Mouse (Mus musculus) CH12.LX (cell line): ENCODE results near the gene Engase. TPM values are rescaled to one million over a fixed set of nuclear protein-coding genes. Genes with fewer than 3 reads are reported as not detected.
A peak's percentile ranks its signal among the peaks of the same experiment; 100 is the strongest.

Experiments
- DNase-seq: peaks from one replicate; pipeline ENCODE4 v3.0.0-alpha.2; 2013; ENCODE audit errors: extremely low read depth
- H3K27ac ChIP-seq: 2 replicates; pipeline ENCODE4 v1.5.1; 2012; ENCODE audit warnings: low read depth, mild to moderate bottlenecking, control low read depth, moderate library complexity; ENCODE audit not compliant: insufficient read depth
- H3K27me3 ChIP-seq: replicated peaks from 2 replicates; pipeline ENCODE3; 2012; ENCODE audit warnings: inconsistent platforms
- H3K36me3 ChIP-seq, 2 experiments: replicated peaks in 1 of 2; 2 replicates each; pipeline versions ENCODE3 to v1.6.1; 2012; ENCODE audit warnings: inconsistent platforms in 1 of 2, low read length in 1 of 2, mild to moderate bottlenecking in 1 of 2, mixed read lengths in 1 of 2, moderate library complexity in 1 of 2; ENCODE audit not compliant: control insufficient read depth in 1 of 2, insufficient read depth in 1 of 2
- H3K4me1 ChIP-seq, 2 experiments: 2 replicates each; pipeline ENCODE4 v1.6.1; 2012; ENCODE audit warnings: inconsistent platforms in 1 of 2, moderate library complexity in 1 of 2; ENCODE audit not compliant: insufficient read depth in 2 of 2, control insufficient read depth in 1 of 2
- H3K4me2 ChIP-seq: 2 replicates; pipeline ENCODE4 v1.6.1; 2012; ENCODE audit warnings: low read depth, mild to moderate bottlenecking, control low read depth; ENCODE audit not compliant: poor library complexity, insufficient read depth, severe bottlenecking
- H3K4me3 ChIP-seq, 3 experiments: fragments of 150-350 bp in 1 of 3; sonication (generic) in 1 of 3; replicated peaks in 1 of 3; 2 replicates each; pipeline versions ENCODE3 to v1.5.1; 2011 to 2012; ENCODE audit warnings: low read depth in 2 of 3, low read length in 2 of 3, mild to moderate bottlenecking in 2 of 3, moderate library complexity in 2 of 3, control low read depth in 1 of 3, improper control_type of control experiment in 1 of 3, inconsistent platforms in 1 of 3, mixed read lengths in 1 of 3; ENCODE audit not compliant: poor library complexity in 1 of 3
- H3K79me2 ChIP-seq: replicated peaks from 2 replicates; pipeline ENCODE4 v1.6.1; 2012; ENCODE audit warnings: mild to moderate bottlenecking, moderate library complexity; ENCODE audit not compliant: control insufficient read depth, poor library complexity, insufficient read depth, severe bottlenecking; ENCODE audit errors: extremely low read depth
- H3K9ac ChIP-seq: 2 replicates; pipeline ENCODE4 v1.6.1; 2012; ENCODE audit warnings: low read depth, mild to moderate bottlenecking, control low read depth, moderate library complexity; ENCODE audit not compliant: insufficient read depth
- H3K9me3 ChIP-seq: replicated peaks from 2 replicates; pipeline ENCODE3; 2012; ENCODE audit warnings: low read length, inconsistent platforms, mixed read lengths
- BHLHE40 ChIP-seq: IDR thresholded peaks from 2 replicates; pipeline ENCODE4 v1.6.1; 2011; ENCODE audit warnings: mild to moderate bottlenecking, low read depth, low read length, improper control_type of control experiment
- CHD1 ChIP-seq: IDR thresholded peaks from 2 replicates; pipeline ENCODE4 v1.6.1; 2012; ENCODE audit warnings: low read depth, low read length, improper control_type of control experiment, inconsistent platforms
- CTCF ChIP-seq, 2 experiments: IDR thresholded peaks in 1 of 2; conservative IDR thresholded peaks in 1 of 2; 2 replicates each; pipeline ENCODE4 v1.5.1; 2011 to 2012; ENCODE audit warnings: low read depth in 2 of 2, low read length in 2 of 2, improper control_type of control experiment in 1 of 2, inconsistent platforms in 1 of 2, mild to moderate bottlenecking in 1 of 2, moderate library complexity in 1 of 2
- GABPA ChIP-seq: IDR thresholded peaks from 2 replicates; pipeline ENCODE4 v1.6.1; 2012; ENCODE audit warnings: low read depth, low read length, improper control_type of control experiment, inconsistent platforms; ENCODE audit not compliant: insufficient replicate concordance
- HCFC1 ChIP-seq: IDR thresholded peaks from 2 replicates; pipeline ENCODE4 v1.6.1; 2012; ENCODE audit warnings: low read depth, mild to moderate bottlenecking, inconsistent platforms, low read length, improper control_type of control experiment
- IRF4 ChIP-seq: IDR thresholded peaks from 2 replicates; pipeline ENCODE4 v1.6.1; 2014; ENCODE audit warnings: low read depth, mild to moderate bottlenecking, inconsistent platforms, low read length, improper control_type of control experiment
- JUN ChIP-seq: IDR thresholded peaks from 2 replicates; pipeline ENCODE4 v1.6.1; 2011; ENCODE audit warnings: low read depth, mild to moderate bottlenecking, low read length, improper control_type of control experiment, moderate library complexity; ENCODE audit not compliant: insufficient read depth
- KAT2A ChIP-seq: IDR thresholded peaks from 2 replicates; pipeline ENCODE4 v1.6.1; 2012; ENCODE audit warnings: low read length, improper control_type of control experiment, inconsistent platforms; ENCODE audit not compliant: insufficient replicate concordance
- MAZ ChIP-seq: IDR thresholded peaks from 2 replicates; pipeline ENCODE4 v1.6.1; 2012; ENCODE audit warnings: low read depth, mild to moderate bottlenecking, inconsistent platforms, low read length, improper control_type of control experiment, moderate library complexity
- MYC ChIP-seq: IDR thresholded peaks from 2 replicates; pipeline ENCODE4 v1.6.1; 2011; ENCODE audit warnings: low read depth, mild to moderate bottlenecking, improper control_type of control experiment, low read length
- NELFE ChIP-seq: IDR thresholded peaks from 2 replicates; pipeline ENCODE4 v1.6.1; 2011; ENCODE audit warnings: low read depth, low read length, improper control_type of control experiment
- POLR2AphosphoS2 ChIP-seq: IDR thresholded peaks from 2 replicates; pipeline ENCODE4 v1.6.1; 2011; ENCODE audit warnings: low read depth, low read length, improper control_type of control experiment
- RAD21 ChIP-seq: IDR thresholded peaks from 2 replicates; pipeline ENCODE4 v1.6.1; 2011; ENCODE audit warnings: low read depth, mild to moderate bottlenecking, low read length, improper control_type of control experiment, moderate library complexity
- RCOR1 ChIP-seq: conservative IDR thresholded peaks from 2 replicates; pipeline ENCODE4 v1.6.1; 2012; ENCODE audit warnings: low read depth, mild to moderate bottlenecking, inconsistent platforms, low read length, improper control_type of control experiment
- SIN3A ChIP-seq: IDR thresholded peaks from 2 replicates; pipeline ENCODE4 v1.6.1; 2012; ENCODE audit warnings: low read length, improper control_type of control experiment, inconsistent platforms
- TCF12 ChIP-seq: IDR thresholded peaks from 2 replicates; pipeline ENCODE4 v1.6.1; 2014; ENCODE audit warnings: low read depth, mild to moderate bottlenecking, inconsistent platforms, low read length, improper control_type of control experiment
- UBTF ChIP-seq: IDR thresholded peaks from 2 replicates; pipeline ENCODE4 v1.6.1; 2012; ENCODE audit warnings: low read depth, mild to moderate bottlenecking, inconsistent platforms, low read length, improper control_type of control experiment, moderate library complexity
- ZNF384 ChIP-seq: IDR thresholded peaks from 2 replicates; pipeline ENCODE4 v1.6.1; 2012; ENCODE audit warnings: low read depth, low read length, improper control_type of control experiment, inconsistent platforms
- dilution Hi-C: fragments of 300-500 bp; cut with MboI; formaldehyde crosslinking; loops from 2 replicates; pipeline ENCODE4 v1.14.3; 2020; ENCODE audit warnings: low sequenced_read_pairs; ENCODE audit not compliant: extremely low pct_unique_long_range_greater_than_20kb, extremely low pct_ligation_motif_present
- in situ Hi-C: fragments of 300-500 bp; cut with MboI; formaldehyde crosslinking; loops from 3 replicates; pipeline ENCODE4 v1.14.3; 2019; ENCODE audit warnings: low sequenced_read_pairs, low pct_ligation_motif_present, low pct_unique_long_range_greater_than_20kb, mixed read lengths
- polyA plus RNA-seq: library from polyadenylated mRNA; unstranded; fragments of >175 nt; gene quantifications from 2 replicates; pipeline ENCODE4 v1.2.1, GENCODE M21; 2012; ENCODE audit warnings: low read depth; ENCODE audit not compliant: insufficient read length
- total RNA-seq, 2 experiments: library from RNA; depleted of rRNA; stranded (reverse); fragments of 300-350 nt in 1 of 2; fragments of >200 nt in 1 of 2; gene quantifications; 2 replicates each; pipeline ENCODE4 v1.2.3; 2012 to 2014

Gene Engase
- total and polyA plus RNA-seq, 3 experiments, result 7.0 to 12.1 (median 9.7) TPM

DNA sequence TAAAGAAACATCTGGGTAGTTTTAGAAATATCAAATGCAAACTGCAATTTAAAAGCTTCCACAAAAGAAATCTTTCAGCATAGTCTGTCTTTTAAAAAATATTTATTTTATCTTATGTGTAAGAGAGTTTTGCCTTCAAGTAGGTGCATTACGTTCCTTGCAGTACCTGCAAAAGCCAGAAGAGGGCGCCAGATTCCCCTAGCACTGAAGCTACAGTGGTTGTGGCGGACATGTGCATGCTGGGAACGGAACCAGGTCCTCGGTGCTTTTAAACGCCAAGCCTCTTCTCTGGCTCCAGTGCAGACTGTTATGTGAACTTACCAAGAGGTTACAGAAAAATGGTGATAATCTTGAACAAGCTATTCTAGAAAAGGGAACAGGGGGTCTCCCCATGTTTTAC is 16.3 kb upstream of the Engase start:
- no peak overlapping the region for H3K4me2 ChIP-seq
- dilution Hi-C loops (no loop called here), in situ Hi-C loops (no loop called here)
- peaks cover 11 to 14% of the 10 kb centered on the region in 2 experiments for H3K4me1 ChIP-seq
- H3K27me3 ChIP-seq, result peaks cover 71% of the 10 kb centered on the region
- no peak overlapping the region for H3K27ac ChIP-seq
- peak; percentile 49 for DNase-seq
- TF ChIP-seq SIN3A, result no peak
- TF ChIP-seq RAD21, result peak; percentile 18
- no peak for TF ChIP-seq TCF12
- TF ChIP-seq IRF4, result no peak
- no peak for TF ChIP-seq ZNF384
- peak; percentile 67 to 89 for TF ChIP-seq CTCF (conservative IDR thresholded peaks at IDR 0.05 in 1 of 2, IDR thresholded peaks at IDR 0.05 in 1 of 2; ENCODE audit: low read depth in 2 of 2, low read length in 2 of 2)
- no peak for TF ChIP-seq POLR2AphosphoS2
- no peak for TF ChIP-seq NELFE
- no peak for TF ChIP-seq UBTF
- H3K9me3 ChIP-seq, result peaks cover 4% of the 10 kb centered on the region
- H3K79me2 ChIP-seq, result no peaks in the 10 kb centered on the region
- no peaks in the 10 kb centered on the region for H3K36me3 ChIP-seq
- no peak overlapping the region for H3K9ac ChIP-seq
- H3K4me3 ChIP-seq, result no peak overlapping the region

DNA sequence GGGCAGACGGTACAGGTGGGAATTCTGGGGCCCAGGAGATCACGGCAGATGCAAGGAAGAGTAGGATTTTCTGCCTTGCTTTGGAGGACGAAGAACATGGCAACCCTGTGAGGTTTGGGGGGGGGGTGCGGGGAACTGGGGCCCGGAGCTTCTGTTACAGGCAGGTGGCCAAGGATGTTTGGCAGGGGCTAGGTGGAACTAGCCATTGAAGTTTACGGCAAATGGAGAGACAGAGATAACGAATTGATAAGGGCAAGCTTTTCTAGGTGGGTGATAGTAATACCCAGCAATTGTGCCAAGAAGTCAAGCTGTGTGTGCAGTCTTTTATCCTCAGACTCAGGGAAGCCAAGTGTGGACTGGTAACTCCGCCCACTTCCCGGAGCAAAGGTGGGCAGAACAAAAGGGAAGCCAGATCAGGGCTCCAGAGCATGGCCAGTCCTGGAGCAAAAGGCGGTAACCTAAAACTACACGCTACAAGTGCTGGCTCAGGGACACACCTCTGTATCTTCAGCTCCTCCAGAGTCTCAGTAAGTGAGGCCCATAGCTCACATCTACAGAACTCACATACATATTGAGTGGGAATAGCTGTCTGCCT is 9.1 kb upstream of the Engase start:
- Histone ChIP-seq H3K4me3 (no peak overlapping the region), H3K36me3 (no peaks in the 10 kb centered on the region), H3K9ac (no peak overlapping the region), H3K79me2 (no peaks in the 10 kb centered on the region), H3K4me2 (no peak overlapping the region), H3K27ac (no peak overlapping the region), H3K27me3 (peaks cover 76% of the 10 kb centered on the region), H3K4me1 (peaks cover 0 to 2% of the 10 kb centered on the region in 2 experiments; a peak in 1 of 4 replicates), H3K9me3 (no peaks in the 10 kb centered on the region)
- dilution Hi-C loops, result no loop called here
- no peak for TF ChIP-seq SIN3A
- TF ChIP-seq RCOR1, result no peak
- TF ChIP-seq GABPA, result no peak
- no peak for TF ChIP-seq CHD1
- TF ChIP-seq KAT2A, result no peak
- no peak for TF ChIP-seq RAD21
- no peak for TF ChIP-seq CTCF (conservative IDR thresholded peaks at IDR 0.05 in 1 of 2, IDR thresholded peaks at IDR 0.05 in 1 of 2; ENCODE audit: low read depth in 2 of 2, low read length in 2 of 2)
- no peak for TF ChIP-seq POLR2AphosphoS2
- no peak for TF ChIP-seq MYC
- TF ChIP-seq BHLHE40, result no peak
- no peak for TF ChIP-seq JUN
- TF ChIP-seq MAZ, result no peak
- TF ChIP-seq HCFC1, result no peak
- in situ Hi-C loops, result no loop called here
- no peak for DNase-seq
